Mouse (Mus musculus): ENCODE data around the gene Gys2. TPM values are rescaled to one million over a fixed set of nuclear protein-coding genes. Genes with fewer than 3 reads are reported as not detected.

Gys2 gene
- polyA plus RNA-seq, 1 experiment = 1.3 TPM

DNA sequence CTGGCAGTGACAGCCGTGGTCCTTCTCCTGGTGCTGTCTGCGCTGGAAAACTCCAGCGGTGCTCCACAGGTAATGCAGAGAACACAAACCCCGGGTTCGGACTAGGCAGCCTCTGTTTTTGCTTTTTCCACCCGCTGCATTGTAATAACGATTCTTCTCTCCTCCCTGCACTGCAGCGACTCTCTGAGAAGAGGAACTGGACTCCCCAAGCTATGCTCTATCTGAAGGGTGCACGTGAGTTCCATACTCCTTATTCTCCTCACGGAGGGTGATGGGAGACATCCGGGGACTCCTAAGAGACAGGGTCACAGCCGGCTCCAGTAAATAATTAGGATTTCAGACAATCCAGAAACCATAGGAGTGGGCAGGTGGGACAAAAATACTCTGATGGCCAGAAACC lies 59.1 kb downstream of the Gys2 start:
- DNase-seq = no peak
- TF ChIP-seq POLR2A (IDR thresholded peaks at IDR 0.05; ENCODE audit: borderline replicate concordance, extremely low read depth, low read depth, low read length) (no peak), CTCF (IDR thresholded peaks at IDR 0.05; ENCODE audit: insufficient read depth, low read length) (no peak)
- Histone ChIP-seq H3K4me1 (ENCODE audit: control insufficient read depth, insufficient read depth, low read length) (no peaks in the 10 kb centered on the region), H3K4me3 (replicated peaks; ENCODE audit: extremely low read depth, low read depth, low read length) (no peak overlapping the region)
- WGBS = 21% methylated on average over 12 of the region's 12 CpGs

GRCm38 (mm10) chr6:142412906-142413491 lies 59.9 kb downstream of the Gys2 start, which contains the start of gene Spx:
Spx (plus strand) TSS chr6:142413441.
- 63% methylated on average over 11 of the region's 11 CpGs for WGBS
- TF ChIP-seq CTCF (IDR thresholded peaks at IDR 0.05; ENCODE audit: insufficient read depth, low read length) (no peak), POLR2A (IDR thresholded peaks at IDR 0.05; ENCODE audit: borderline replicate concordance, extremely low read depth, low read depth, low read length) (no peak)

GRCm38 (mm10) chr6:142411140-142411539 lies 61.8 kb downstream of the Gys2 start:
- H3K4me1 ChIP-seq (ENCODE audit: control insufficient read depth, insufficient read depth, low read length) = no peaks in the 10 kb centered on the region
- no peak for DNase-seq
- H3K4me3 ChIP-seq (replicated peaks; ENCODE audit: extremely low read depth, low read depth, low read length) = no peak overlapping the region
- WGBS = 22% methylated on average over 1 of the region's 1 CpGs
- no peak for TF ChIP-seq POLR2A (IDR thresholded peaks at IDR 0.05; ENCODE audit: borderline replicate concordance, extremely low read depth, low read depth, low read length)
- no peak for TF ChIP-seq CTCF (IDR thresholded peaks at IDR 0.05; ENCODE audit: insufficient read depth, low read length)

More at GRCm38 (mm10) chr6:142412906-142413491, 59.9 kb downstream of the Gys2 start, which contains the start of gene Spx:
- H3K4me3 ChIP-seq (replicated peaks; ENCODE audit: extremely low read depth, low read depth, low read length) = no peak within 1 kb of the TSS
- no peak for DNase-seq
- H3K4me1 ChIP-seq (ENCODE audit: control insufficient read depth, insufficient read depth, low read length) = no peaks in the 10 kb centered on the region

- no peak for TF ChIP-seq CTCF (IDR thresholded peaks at IDR 0.05; ENCODE audit: insufficient read depth, low read length)
- no peak for TF ChIP-seq POLR2A (IDR thresholded peaks at IDR 0.05; ENCODE audit: borderline replicate concordance, extremely low read depth, low read depth, low read length)
- Histone ChIP-seq H3K4me1 (ENCODE audit: control insufficient read depth, insufficient read depth, low read length) (no peaks in the 10 kb centered on the region), H3K4me3 (replicated peaks; ENCODE audit: extremely low read depth, low read depth, low read length) (no peak overlapping the region)
- WGBS = 84% methylated on average over 6 of the region's 6 CpGs
- DNase-seq = no peak
These were observed 77.2 kb downstream of the Gys2 start for GRCm38 (mm10) chr6:142395756-142396155.

- DNase-seq = no peak
- H3K4me1 ChIP-seq (ENCODE audit: control insufficient read depth, insufficient read depth, low read length) = no peaks in the 10 kb centered on the region
- no peak overlapping the region for H3K4me3 ChIP-seq (replicated peaks; ENCODE audit: extremely low read depth, low read depth, low read length)
- TF ChIP-seq CTCF (IDR thresholded peaks at IDR 0.05; ENCODE audit: insufficient read depth, low read length) = no peak
- TF ChIP-seq POLR2A (IDR thresholded peaks at IDR 0.05; ENCODE audit: borderline replicate concordance, extremely low read depth, low read depth, low read length) = no peak
- 77% methylated on average over 5 of the region's 5 CpGs for WGBS
These were observed 78.2 kb downstream of the Gys2 start for GRCm38 (mm10) chr6:142394669-142395068.

- TF ChIP-seq POLR2A (IDR thresholded peaks at IDR 0.05; ENCODE audit: borderline replicate concordance, extremely low read depth, low read depth, low read length) (no peak), CTCF (IDR thresholded peaks at IDR 0.05; ENCODE audit: insufficient read depth, low read length) (no peak)
- WGBS = 81% methylated on average over 5 of the region's 5 CpGs
- Histone ChIP-seq H3K4me3 (replicated peaks; ENCODE audit: extremely low read depth, low read depth, low read length) (no peak overlapping the region), H3K4me1 (ENCODE audit: control insufficient read depth, insufficient read depth, low read length) (0 out of 2 replicates have a peak, but pooled peaks cover 5% of the 10 kb centered on the region)
- no peak for DNase-seq
These were observed 80.6 kb downstream of the Gys2 start for GRCm38 (mm10) chr6:142392312-142392711.

- H3K4me3 ChIP-seq (replicated peaks; ENCODE audit: extremely low read depth, low read depth, low read length) = no peak overlapping the region
- DNase-seq = no peak
- TF ChIP-seq CTCF (IDR thresholded peaks at IDR 0.05; ENCODE audit: insufficient read depth, low read length) = no peak
- TF ChIP-seq POLR2A (IDR thresholded peaks at IDR 0.05; ENCODE audit: borderline replicate concordance, extremely low read depth, low read depth, low read length) = no peak
- H3K4me1 ChIP-seq (ENCODE audit: control insufficient read depth, insufficient read depth, low read length) = 0 out of 2 replicates have a peak, but pooled peaks cover 5% of the 10 kb centered on the region
- WGBS = 53% methylated on average over 2 of the region's 2 CpGs
These were observed 83.8 kb downstream of the Gys2 start for GRCm38 (mm10) chr6:142389101-142389500.

DNA sequence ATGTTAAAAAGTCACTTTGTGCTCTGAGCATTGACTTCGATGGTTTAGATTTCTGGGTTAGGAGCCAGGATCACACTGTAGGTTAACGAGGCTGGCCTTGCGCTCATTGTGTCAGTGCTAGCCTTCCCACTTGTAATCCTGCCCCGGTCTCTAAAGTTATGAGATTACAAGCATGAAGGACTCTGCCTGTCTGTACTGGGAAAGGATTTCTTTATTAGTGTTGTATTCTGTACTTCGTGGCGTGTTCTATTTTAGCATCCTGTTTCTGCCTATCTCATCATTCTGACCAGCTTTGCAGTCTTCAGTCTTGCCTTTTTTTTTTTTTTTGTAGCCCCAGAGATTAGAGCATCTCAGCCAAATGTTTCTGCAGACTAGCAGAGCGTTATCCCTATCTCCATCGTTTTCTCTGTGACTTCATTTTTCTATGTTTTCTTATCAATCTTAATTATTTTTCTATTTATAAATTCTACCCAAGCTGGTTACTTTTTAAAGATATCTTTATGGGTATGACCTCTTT lies 85.1 kb downstream of the Gys2 start:
- H3K4me1 ChIP-seq (ENCODE audit: control insufficient read depth, insufficient read depth, low read length) = 0 out of 2 replicates have a peak, but pooled peaks cover 5% of the 10 kb centered on the region
- TF ChIP-seq POLR2A (IDR thresholded peaks at IDR 0.05; ENCODE audit: borderline replicate concordance, extremely low read depth, low read depth, low read length) (no peak), CTCF (IDR thresholded peaks at IDR 0.05; ENCODE audit: insufficient read depth, low read length) (no peak)
- H3K4me3 ChIP-seq (replicated peaks; ENCODE audit: extremely low read depth, low read depth, low read length) = peak overlapping the region; percentile 81
- WGBS = 9% methylated on average over 8 of the region's 8 CpGs
- DNase-seq = no peak

DNA sequence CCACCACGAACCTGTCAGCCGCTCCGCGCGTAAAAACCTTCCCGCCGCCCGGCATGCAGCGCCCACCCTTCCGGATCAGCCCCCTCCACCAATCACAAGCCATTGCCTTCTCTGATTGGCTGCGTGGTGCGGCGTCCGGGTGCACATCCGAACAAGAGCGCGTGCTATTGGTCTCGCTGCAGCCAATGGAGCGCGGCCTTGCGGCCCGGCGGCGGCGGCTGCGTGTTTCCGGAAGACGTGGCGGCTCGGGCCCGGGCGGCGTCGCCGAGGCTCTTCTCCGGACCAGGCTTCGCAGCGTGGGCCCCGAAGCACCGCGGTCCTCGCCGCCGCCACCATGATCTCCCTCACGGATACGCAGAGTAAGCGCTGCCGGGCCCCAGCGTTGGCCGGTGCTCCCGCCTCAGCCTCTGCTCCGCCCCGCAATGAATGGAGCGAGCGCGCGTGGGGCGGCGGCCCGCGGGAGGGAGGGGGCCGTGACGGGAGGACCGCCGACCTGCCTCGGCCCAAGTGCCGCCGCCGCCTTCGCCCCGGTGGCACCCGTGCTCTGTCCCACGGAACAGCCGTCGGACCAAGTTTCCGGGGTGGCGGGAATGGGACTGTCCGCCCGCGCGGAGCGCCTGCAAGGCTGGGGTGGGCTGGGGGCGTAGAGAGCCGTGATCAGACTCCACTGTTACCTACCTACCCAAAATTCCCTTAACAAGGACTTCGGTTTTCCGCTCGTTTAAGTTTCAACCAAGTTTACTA lies 85.7 kb downstream of the Gys2 start, which contains the start of the genes Recql and Golt1b:
Gene Recql, minus strand, starts transcription at position 77 of the 744 bp plus-strand sequence.
Gene Golt1b, plus strand, starts transcription at position 211 of the 744 bp plus-strand sequence.
- 1% methylated on average over 85 of the region's 87 CpGs for WGBS
- 0 out of 2 replicates have a peak, but pooled peaks cover 5% of the 10 kb centered on the region for H3K4me1 ChIP-seq (ENCODE audit: control insufficient read depth, insufficient read depth, low read length)
- TF ChIP-seq POLR2A (IDR thresholded peaks at IDR 0.05; ENCODE audit: borderline replicate concordance, extremely low read depth, low read depth, low read length) (0 out of 2 replicates have a peak, but pooled peaks have one; percentile 21), CTCF (IDR thresholded peaks at IDR 0.05; ENCODE audit: insufficient read depth, low read length) (no peak)
- peak within 1 kb of the TSS; percentile 81 for H3K4me3 ChIP-seq (replicated peaks; ENCODE audit: extremely low read depth, low read depth, low read length)
- peak; percentile 99 for DNase-seq
